Mouse (Mus musculus): ENCODE results near the gene Tmem108. TPM values are rescaled to one million over a fixed set of nuclear protein-coding genes. Genes with fewer than 3 reads are reported as not detected.

Gene Tmem108
- polyA plus RNA-seq, 1 experiment from 2014 or later, result 1.2 TPM

DNA sequence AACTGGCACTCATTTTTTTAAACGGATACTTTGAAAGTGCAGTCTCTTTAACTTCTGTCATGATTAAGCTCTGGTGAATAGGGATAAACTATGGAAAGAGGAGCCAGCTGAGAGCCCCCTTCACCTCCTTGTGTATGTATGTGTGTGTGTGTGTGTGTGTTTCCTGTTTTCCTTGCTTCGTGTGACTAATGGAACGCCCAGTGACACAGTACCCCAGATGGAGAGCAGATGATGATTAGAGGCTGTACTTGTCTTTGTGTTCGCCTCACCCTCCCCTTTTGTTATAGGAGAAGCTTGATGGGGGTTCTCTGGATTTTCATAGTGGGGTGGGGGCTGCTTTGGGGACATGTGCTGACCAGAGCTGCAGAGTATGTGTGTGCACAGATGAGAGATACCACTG is 216.4 kb downstream of the Tmem108 start:
- DNase-seq (no peak), ATAC-seq (no peak)
- Histone ChIP-seq H3K9me3 (ENCODE audit: low read length) (no peaks in the 10 kb centered on the region), H3K4me2 (ENCODE audit: low read depth, low read length) (no peak overlapping the region), H3K4me1 (ENCODE audit: insufficient read depth) (no peaks in the 10 kb centered on the region), H3K9ac (replicated peaks) (no peak overlapping the region), H3K27ac (ENCODE audit: low read depth) (no peak overlapping the region), H3K27me3 (ENCODE audit: insufficient read depth, low read length) (no peaks in the 10 kb centered on the region), H3K36me3 (replicated peaks; ENCODE audit: insufficient read depth, low read length) (no peaks in the 10 kb centered on the region), H3K4me3 (ENCODE audit: low read depth, low read length) (no peak overlapping the region)
- WGBS (ENCODE audit: insufficient replicate concordance), result 47% methylated on average over 4 of the region's 4 CpGs
- no peak for TF ChIP-seq EP300 (IDR thresholded peaks at IDR 0.05; ENCODE audit: low read depth)
- no peak for TF ChIP-seq CTCF (IDR thresholded peaks at IDR 0.05; ENCODE audit: low read depth)

DNA sequence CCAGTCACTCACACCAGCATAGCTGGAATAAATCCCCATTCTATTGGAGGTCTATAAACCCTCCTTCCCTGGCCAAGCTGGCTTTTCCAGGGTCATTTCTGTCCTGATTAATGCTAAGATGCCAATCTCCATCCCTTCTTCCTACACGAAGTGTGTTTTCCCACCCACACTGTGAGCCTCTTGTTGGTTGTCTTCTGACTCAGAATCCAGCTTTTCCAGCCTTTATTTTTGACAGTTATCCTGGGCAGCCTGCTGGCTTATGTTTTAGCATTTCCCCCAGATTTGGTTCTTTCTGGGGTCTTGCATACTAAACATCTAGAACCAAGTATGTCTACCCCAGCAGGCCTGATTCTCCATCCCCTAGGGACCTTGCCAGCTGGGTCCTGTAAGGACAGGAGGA is 217.0 kb downstream of the Tmem108 start:
- H3K27me3 ChIP-seq (ENCODE audit: insufficient read depth, low read length), result no peaks in the 10 kb centered on the region
- no peak overlapping the region for H3K4me2 ChIP-seq (ENCODE audit: low read depth, low read length)
- no peaks in the 10 kb centered on the region for H3K4me1 ChIP-seq (ENCODE audit: insufficient read depth)
- WGBS (ENCODE audit: insufficient replicate concordance), result 61% methylated on average over 1 of the region's 1 CpGs
- ATAC-seq (no peak), DNase-seq (no peak)
- no peaks in the 10 kb centered on the region for H3K36me3 ChIP-seq (replicated peaks; ENCODE audit: insufficient read depth, low read length)
- no peaks in the 10 kb centered on the region for H3K9me3 ChIP-seq (ENCODE audit: low read length)
- no peak overlapping the region for H3K4me3 ChIP-seq (ENCODE audit: low read depth, low read length)
- TF ChIP-seq CTCF (IDR thresholded peaks at IDR 0.05; ENCODE audit: low read depth) (no peak), EP300 (IDR thresholded peaks at IDR 0.05; ENCODE audit: low read depth) (no peak)
- no peak overlapping the region for H3K27ac ChIP-seq (ENCODE audit: low read depth)
- H3K9ac ChIP-seq (replicated peaks), result no peak overlapping the region

DNA sequence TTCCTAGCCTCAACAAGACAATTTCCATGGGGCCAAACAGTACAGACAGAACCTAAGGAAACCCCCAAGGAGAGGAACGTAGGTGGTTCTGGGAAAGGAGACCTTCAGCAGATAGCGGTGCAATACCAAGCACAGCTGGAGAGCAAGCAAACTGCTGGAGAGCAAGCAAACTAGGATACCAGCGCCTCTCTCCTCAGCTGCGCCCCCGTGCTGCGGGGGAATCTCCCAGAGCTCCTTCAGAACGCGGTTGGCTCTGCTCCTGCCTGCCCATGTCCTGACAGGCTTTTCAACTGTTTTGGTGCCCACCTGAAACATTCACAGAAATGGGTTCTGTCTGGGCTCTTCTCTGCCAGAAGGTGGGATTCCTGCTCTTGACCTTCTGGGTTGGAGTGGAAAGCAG is 221.1 kb downstream of the Tmem108 start:
- no peak overlapping the region for H3K4me3 ChIP-seq (ENCODE audit: low read depth, low read length)
- ATAC-seq (no peak), DNase-seq (no peak)
- H3K9ac ChIP-seq (replicated peaks), result no peak overlapping the region
- H3K9me3 ChIP-seq (ENCODE audit: low read length), result no peaks in the 10 kb centered on the region
- no peaks in the 10 kb centered on the region for H3K36me3 ChIP-seq (replicated peaks; ENCODE audit: insufficient read depth, low read length)
- no peaks in the 10 kb centered on the region for H3K27me3 ChIP-seq (ENCODE audit: insufficient read depth, low read length)
- 78% methylated on average over 8 of the region's 8 CpGs for WGBS (ENCODE audit: insufficient replicate concordance)
- no peak overlapping the region for H3K27ac ChIP-seq (ENCODE audit: low read depth)
- no peaks in the 10 kb centered on the region for H3K4me1 ChIP-seq (ENCODE audit: insufficient read depth)
- no peak overlapping the region for H3K4me2 ChIP-seq (ENCODE audit: low read depth, low read length)
- TF ChIP-seq EP300 (IDR thresholded peaks at IDR 0.05; ENCODE audit: low read depth) (no peak), CTCF (IDR thresholded peaks at IDR 0.05; ENCODE audit: low read depth) (no peak)

DNA sequence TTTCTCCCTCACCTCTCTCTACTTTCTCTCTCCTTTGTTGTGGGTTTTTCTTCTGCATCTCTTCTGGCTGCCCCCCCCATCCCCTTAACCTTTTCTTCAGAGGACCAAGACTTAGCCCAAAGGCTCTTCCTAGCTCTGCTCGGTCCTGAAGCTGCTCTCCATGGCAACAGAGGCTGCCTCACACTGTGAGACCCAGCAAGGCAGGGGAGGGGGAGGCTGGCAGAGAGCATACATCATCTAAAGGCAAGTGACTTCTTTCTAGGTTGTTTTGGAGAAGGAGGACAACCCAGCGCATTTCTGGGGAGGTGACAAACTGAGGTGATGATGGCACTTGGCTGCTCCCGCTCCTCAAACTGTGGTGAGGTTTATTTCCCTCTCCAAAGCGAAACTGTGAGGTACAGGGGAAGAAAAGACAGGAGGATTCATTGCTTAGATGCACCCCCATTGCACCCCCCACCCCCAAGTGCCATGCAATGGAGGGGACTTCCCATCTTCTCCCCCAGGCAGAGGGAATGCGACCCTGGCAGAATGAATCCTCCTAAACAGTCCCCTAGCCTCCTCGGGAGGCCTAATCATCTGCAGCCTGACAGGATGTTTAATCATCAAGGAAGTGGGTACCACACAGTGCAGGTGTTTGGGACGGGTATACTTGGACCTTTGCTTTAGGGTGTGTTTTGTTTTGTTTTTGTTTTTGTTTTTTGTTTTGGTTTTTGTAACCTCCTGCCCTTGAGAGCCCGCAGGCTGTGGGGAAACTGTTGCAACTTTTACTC is 223.4 kb downstream of the Tmem108 start:
- Histone ChIP-seq H3K27me3 (ENCODE audit: insufficient read depth, low read length) (no peaks in the 10 kb centered on the region), H3K4me3 (ENCODE audit: low read depth, low read length) (no peak overlapping the region), H3K4me1 (ENCODE audit: insufficient read depth) (no peaks in the 10 kb centered on the region), H3K9ac (replicated peaks) (no peak overlapping the region), H3K4me2 (ENCODE audit: low read depth, low read length) (no peak overlapping the region), H3K36me3 (replicated peaks; ENCODE audit: insufficient read depth, low read length) (no peaks in the 10 kb centered on the region), H3K9me3 (ENCODE audit: low read length) (no peaks in the 10 kb centered on the region), H3K27ac (ENCODE audit: low read depth) (no peak overlapping the region)
- DNase-seq, result no peak
- no peak for TF ChIP-seq EP300 (IDR thresholded peaks at IDR 0.05; ENCODE audit: low read depth)
- no peak for TF ChIP-seq CTCF (IDR thresholded peaks at IDR 0.05; ENCODE audit: low read depth)
- ATAC-seq, result no peak
- 40% methylated on average over 8 of the region's 8 CpGs for WGBS (ENCODE audit: insufficient replicate concordance)

DNA sequence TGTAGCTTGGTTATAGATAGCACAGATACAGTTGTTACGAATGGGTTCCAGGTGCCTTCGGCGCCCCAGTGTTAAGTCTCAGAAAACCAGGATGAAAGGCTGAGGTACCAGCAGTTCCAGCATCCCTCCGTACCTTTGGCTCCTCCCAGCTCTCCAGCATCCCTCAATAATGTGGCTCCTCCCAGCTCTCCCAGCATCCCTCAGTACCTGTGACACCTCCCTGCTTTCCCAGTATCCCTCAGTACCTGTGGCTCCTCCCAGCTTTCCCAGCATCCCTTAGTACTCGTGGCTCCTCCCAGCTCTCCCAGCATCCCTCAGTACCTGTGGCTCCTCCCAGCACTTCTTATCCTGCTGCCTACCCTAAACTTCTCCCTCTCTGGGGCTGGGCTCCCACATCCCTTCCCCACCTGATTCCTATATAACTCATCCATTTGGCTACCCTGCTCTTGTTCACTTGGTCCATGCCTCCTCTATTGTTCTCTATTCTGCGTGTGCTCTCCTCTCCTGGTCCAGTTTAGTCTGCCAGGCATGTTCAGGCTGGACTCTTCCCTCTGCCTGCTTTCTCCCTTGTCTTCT is 225.5 kb downstream of the Tmem108 start:
- DNase-seq (no peak), ATAC-seq (no peak)
- Histone ChIP-seq H3K9me3 (ENCODE audit: low read length) (no peaks in the 10 kb centered on the region), H3K4me1 (ENCODE audit: insufficient read depth) (no peaks in the 10 kb centered on the region), H3K4me2 (ENCODE audit: low read depth, low read length) (no peak overlapping the region), H3K27me3 (ENCODE audit: insufficient read depth, low read length) (no peaks in the 10 kb centered on the region), H3K36me3 (replicated peaks; ENCODE audit: insufficient read depth, low read length) (no peaks in the 10 kb centered on the region), H3K27ac (ENCODE audit: low read depth) (no peak overlapping the region), H3K4me3 (ENCODE audit: low read depth, low read length) (no peak overlapping the region), H3K9ac (replicated peaks) (no peak overlapping the region)
- WGBS (ENCODE audit: insufficient replicate concordance), result 87% methylated on average over 6 of the region's 6 CpGs
- TF ChIP-seq EP300 (IDR thresholded peaks at IDR 0.05; ENCODE audit: low read depth) (no peak), CTCF (IDR thresholded peaks at IDR 0.05; ENCODE audit: low read depth) (no peak)

DNA sequence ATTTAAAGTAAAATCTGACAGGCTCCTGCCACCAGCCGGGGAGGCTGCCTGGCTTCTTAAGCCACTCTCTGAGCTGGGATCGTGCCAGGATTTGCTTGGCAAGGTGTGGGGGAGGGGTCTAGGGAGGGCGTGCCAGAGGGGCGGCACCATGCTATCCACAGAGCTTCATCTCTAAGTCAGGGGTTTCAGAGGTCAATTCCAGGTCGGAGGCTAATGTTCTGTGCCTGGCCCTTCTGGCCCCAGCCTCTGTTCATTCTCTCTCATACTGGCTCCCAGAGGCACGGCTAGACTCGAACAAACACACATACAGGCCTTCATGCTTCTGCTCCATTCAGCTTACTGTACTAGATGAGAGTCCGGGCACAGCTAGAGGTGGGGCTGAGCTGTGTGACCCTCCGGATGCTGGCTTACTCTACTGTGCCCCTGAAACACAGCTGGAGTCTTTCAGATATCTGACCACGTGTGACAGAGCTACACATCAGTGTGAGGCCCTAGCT is 236.5 kb downstream of the Tmem108 start:
- H3K9ac ChIP-seq (replicated peaks), result no peak overlapping the region
- no peak for ATAC-seq
- H3K27ac ChIP-seq (ENCODE audit: low read depth), result no peak overlapping the region
- TF ChIP-seq CTCF (IDR thresholded peaks at IDR 0.05; ENCODE audit: low read depth) (no peak), EP300 (IDR thresholded peaks at IDR 0.05; ENCODE audit: low read depth) (no peak)
- no peak overlapping the region for H3K4me2 ChIP-seq (ENCODE audit: low read depth, low read length)
- 40% methylated on average over 10 of the region's 10 CpGs for WGBS (ENCODE audit: insufficient replicate concordance)
- peaks cover 4% of the 10 kb centered on the region; the same call in 1 of the 2 replicates for H3K4me1 ChIP-seq (ENCODE audit: insufficient read depth)
- peak; percentile 24 for DNase-seq
- no peaks in the 10 kb centered on the region for H3K27me3 ChIP-seq (ENCODE audit: insufficient read depth, low read length)
- no peaks in the 10 kb centered on the region for H3K36me3 ChIP-seq (replicated peaks; ENCODE audit: insufficient read depth, low read length)
- H3K4me3 ChIP-seq (ENCODE audit: low read depth, low read length), result no peak overlapping the region
- H3K9me3 ChIP-seq (ENCODE audit: low read length), result no peaks in the 10 kb centered on the region

Measured in liver, postnatal 0 days (tissue).